Mouse (Mus musculus) c-Kit-positive CD71-positive TER-119-positive erythroid progenitor cells, embryonic 14.5 days (primary cell): ENCODE measurements around the gene Mbip.

Experiments used
- DNase-seq: peaks from one replicate; pipeline ENCODE4 v3.0.0-alpha.2; 2013; ENCODE audit warnings: low spot score

Mbip gene

DNA sequence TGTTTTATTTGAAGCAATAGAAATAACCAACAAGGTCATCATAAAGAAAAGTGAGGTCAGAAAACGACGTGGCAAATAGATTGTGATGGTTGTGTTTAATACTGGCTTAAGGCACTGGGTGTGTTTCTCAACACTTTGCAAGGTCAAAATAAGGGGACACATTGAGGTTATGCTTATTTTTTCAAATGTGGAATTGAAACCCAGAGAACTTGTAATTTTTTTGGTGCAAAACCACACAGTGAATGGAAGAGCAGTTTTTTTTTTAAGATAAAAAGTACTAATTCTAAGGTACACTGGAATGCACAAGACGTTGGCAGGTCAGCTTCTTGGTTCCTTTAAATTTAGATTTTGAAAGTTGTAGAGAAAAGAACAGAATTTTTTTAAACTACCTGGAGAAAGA is 50.5 kb downstream of the Mbip start:
- no peak for DNase-seq

DNA sequence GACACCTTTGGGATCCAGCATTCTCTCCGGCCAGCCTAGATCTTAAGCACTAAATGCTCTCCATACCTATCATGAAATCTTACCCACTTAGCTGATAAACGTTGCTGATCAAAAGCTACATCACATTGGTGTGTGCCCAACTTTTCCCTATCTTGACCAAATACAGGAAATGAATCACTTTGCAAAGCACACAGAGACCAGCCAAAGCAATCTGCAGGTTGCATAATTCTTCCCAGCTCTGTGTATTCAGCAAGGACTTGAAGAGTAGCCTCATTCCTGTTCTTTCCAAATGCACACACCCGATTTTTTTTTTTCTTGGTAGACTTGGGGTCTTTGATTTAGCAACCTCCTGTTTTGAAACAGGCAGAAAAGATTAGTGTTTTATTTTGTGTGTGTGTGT is 57.1 kb downstream of the Mbip start:
- no peak for DNase-seq

DNA sequence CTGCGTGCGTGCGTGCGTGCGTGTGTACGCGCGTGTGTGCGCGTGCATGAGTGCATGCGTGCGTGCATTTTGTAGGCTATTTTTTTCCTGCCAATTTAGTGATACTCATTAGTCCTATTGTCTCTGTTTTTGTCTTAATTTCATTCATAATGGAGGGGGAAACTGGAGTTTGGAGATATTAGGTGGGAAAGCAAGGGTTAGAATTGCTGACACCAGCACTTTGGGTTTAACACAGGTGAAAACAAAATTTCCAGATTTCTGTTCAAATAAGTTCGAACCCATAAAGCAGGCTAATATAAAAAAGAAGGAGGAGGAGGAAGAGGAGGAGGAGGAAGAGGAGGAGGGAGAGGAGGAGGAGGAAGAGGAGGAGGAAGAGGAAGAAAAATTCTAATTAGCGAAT is 58.9 kb downstream of the Mbip start:
- DNase-seq: no peak

DNA sequence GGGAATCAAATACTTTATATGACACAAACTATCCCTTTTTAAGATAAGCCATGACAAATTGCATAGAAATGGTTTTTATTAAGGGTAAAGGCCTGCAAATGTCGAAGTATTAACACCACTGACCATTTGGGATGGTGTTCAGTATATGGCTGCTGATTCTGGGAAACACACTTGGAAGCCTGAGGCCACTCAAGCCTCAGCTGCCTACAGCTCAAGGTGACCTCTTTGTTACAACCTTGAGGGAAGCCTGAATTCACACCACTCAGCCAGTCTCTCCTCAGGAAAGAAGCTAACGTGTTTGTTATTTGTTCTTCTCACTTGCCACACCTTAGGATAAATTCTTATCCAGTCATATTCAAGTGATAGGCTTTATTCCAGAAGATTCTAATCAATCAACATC is 61.5 kb downstream of the Mbip start:
- DNase-seq: no peak

DNA sequence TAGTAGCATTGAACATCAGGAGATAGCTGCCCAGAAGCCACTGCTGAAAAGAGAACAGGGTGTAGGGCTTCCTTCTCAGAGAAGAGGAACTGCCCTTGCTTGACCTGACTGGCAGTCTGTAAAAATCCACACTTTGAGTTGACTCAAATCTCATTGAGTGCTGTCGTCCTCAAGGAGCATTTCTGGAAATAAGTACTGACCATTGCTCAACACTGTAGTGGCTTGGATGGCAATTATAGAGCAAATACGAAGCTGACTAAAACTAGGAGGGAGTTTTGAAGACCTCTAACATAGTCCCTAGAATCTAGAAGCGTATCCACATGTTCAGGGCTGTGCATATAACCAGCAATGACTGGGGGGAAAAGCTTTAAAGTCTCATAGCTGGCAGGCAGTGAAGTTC is 64.0 kb downstream of the Mbip start:
- no peak for DNase-seq
